Mouse (Mus musculus) kidney, postnatal 0 days (tissue): ENCODE data around the gene Bbof1. TPM values are rescaled to one million over a fixed set of nuclear protein-coding genes. Genes with fewer than 3 reads are reported as not detected.
A peak's percentile ranks its signal among the peaks of the same experiment; 100 is the strongest.

ENCODE experiments used
- ATAC-seq: fragments of 200-750 bp; cut with Nextera tagmentation; replicated peaks from 2 replicates; pipeline ENCODE4 v1.8.0; 2017; ENCODE audit warnings: low read depth, moderate number of reproducible peaks, moderate TSS enrichment, moderate library complexity; ENCODE audit not compliant: low FRiP score
- DNase-seq: peaks from one replicate; pipeline ENCODE4 v3.0.0-alpha.2; 2016; ENCODE audit warnings: low spot score
- H3K27ac ChIP-seq: fragments of 300-500 bp; sonication (generic); 2 replicates; pipeline ENCODE4 v1.5.1; 2014; ENCODE audit warnings: mild to moderate bottlenecking
- H3K27me3 ChIP-seq: fragments of 300-500 bp; sonication (generic); 2 replicates; pipeline ENCODE4 v1.6.1; 2014; ENCODE audit warnings: low read length, mixed read lengths; ENCODE audit not compliant: insufficient read depth
- H3K36me3 ChIP-seq: fragments of 300-500 bp; sonication (generic); 2 replicates; pipeline ENCODE4 v1.6.1; 2014; ENCODE audit warnings: low read length, mixed read lengths; ENCODE audit not compliant: insufficient read depth
- H3K4me1 ChIP-seq: fragments of 300-500 bp; sonication (generic); replicated peaks from 2 replicates; pipeline ENCODE4 v1.6.1; 2014; ENCODE audit warnings: antibody characterized with exemption, low read length, mixed read lengths; ENCODE audit not compliant: insufficient read depth
- H3K4me2 ChIP-seq: fragments of 300-500 bp; sonication (generic); 2 replicates; pipeline ENCODE4 v1.6.1; 2014; ENCODE audit warnings: mild to moderate bottlenecking, low read length, moderate library complexity, mixed read lengths
- H3K4me3 ChIP-seq: fragments of 300-500 bp; sonication (generic); replicated peaks from 2 replicates; pipeline ENCODE4 v1.5.1; 2014; ENCODE audit warnings: low read depth, low read length
- H3K9ac ChIP-seq: fragments of 300-500 bp; sonication (generic); 2 replicates; pipeline ENCODE4 v1.6.1; 2014; ENCODE audit warnings: low read depth, low read length
- H3K9me3 ChIP-seq: fragments of 300-500 bp; sonication (generic); replicated peaks from 2 replicates; pipeline ENCODE4 v1.6.1; 2016; ENCODE audit warnings: low read length, inconsistent platforms, mixed read lengths
- CTCF ChIP-seq: IDR thresholded peaks from 2 replicates; pipeline ENCODE4 v1.5.1; 2016; ENCODE audit warnings: antibody characterized with exemption, low read depth, mild to moderate bottlenecking, moderate library complexity
- WGBS: fragments of 180-500 bp; shearing (Covaris S2); extraction: QIAGEN DNeasy Blood & Tissue Kit; methylation state at CpG from one replicate; pipeline ENCODE4 v1.1.7; 2014; 5-methylcytosine and 5-hydroxymethylcytosine counted together
- polyA plus RNA-seq: library from polyadenylated mRNA; unstranded; fragments of >200 nt; fragmentation: Nextera tagmentation; extraction: Ambion mirVana; gene quantifications from 2 replicates; pipeline ENCODE4 v1.2.1, GENCODE M21; 2015

Gene Bbof1
- polyA plus RNA-seq, 1 experiment from 2014 or later = 1.3 TPM

DNA sequence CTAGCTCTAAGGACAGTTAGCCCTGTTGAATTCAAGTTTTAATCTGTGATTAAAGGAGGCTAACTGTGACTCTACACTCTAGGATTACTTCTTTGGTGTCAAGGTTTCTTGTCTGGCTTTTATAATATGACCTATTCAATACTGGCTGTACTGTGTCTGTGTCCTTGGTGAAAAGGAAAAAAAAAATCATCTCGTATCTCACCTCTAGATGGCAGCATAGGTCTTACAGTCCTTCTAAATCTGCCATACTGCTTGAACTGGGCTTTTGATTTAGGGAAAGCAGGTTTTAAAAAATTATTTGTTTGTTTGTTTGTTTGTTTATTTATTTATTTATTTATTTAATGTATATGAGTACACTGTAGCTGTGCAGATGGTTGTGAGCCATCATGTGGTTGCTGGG is 59.8 kb downstream of the Bbof1 start:
- H3K9ac ChIP-seq = no peak overlapping the region
- peak; percentile 80 for TF ChIP-seq CTCF
- H3K9me3 ChIP-seq = no peaks in the 10 kb centered on the region
- no peak overlapping the region for H3K4me2 ChIP-seq
- no peaks in the 10 kb centered on the region for H3K27me3 ChIP-seq
- DNase-seq = peak; percentile 80
- no peak overlapping the region for H3K4me3 ChIP-seq
- no peak for ATAC-seq
- peaks cover 15% of the 10 kb centered on the region; the same call in 1 of the 2 replicates for H3K36me3 ChIP-seq
- H3K4me1 ChIP-seq = no peaks in the 10 kb centered on the region
- H3K27ac ChIP-seq = no peak overlapping the region
- WGBS = 0% methylated on average over 1 of the region's 1 CpGs

DNA sequence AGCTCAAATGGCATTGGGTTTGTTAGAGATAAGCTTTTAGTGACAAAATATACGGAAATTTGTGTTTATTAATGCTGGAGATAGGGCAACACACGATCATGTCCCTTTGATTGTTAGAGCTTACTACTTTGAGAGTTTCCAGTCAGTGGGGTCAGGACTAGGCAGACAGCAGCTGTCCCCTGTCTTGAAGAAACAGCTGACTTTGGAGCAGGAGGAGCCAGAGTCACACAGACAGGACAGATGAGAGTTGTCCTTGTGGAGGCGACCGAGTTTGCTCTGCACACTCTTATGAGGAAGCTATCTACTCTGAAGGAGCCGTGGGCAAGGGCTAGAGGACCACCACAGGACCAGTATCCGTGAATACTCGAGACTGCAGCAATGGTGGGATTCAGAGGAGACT is 70.1 kb downstream of the Bbof1 start:
- Histone ChIP-seq H3K4me3 (no peak overlapping the region), H3K4me2 (no peak overlapping the region), H3K4me1 (no peaks in the 10 kb centered on the region), H3K27me3 (no peaks in the 10 kb centered on the region), H3K9ac (no peak overlapping the region), H3K27ac (no peak overlapping the region), H3K9me3 (no peaks in the 10 kb centered on the region), H3K36me3 (no peaks in the 10 kb centered on the region)
- TF ChIP-seq CTCF = no peak
- no peak for ATAC-seq
- 80% methylated on average over 7 of the region's 7 CpGs for WGBS
- peak; percentile 23 for DNase-seq

DNA sequence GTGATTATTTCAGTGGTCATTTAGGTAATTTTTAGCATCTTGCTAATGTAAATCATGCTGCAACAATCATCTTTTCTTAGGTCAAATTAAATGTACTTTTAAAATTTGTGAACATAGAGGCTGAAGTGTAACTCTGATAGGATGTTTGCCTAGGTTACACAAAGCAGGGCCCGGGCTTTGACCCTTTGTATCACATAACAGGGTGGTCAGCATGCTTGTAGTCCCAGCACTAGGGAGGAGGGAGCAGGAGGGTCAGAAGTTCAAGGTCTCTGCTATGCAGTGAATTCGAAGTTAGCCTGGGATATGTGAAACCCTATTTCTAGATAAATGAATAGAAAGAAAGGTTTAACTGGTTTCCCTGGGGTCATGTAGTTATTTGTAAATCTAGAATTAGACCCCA is 72.4 kb downstream of the Bbof1 start:
- no peaks in the 10 kb centered on the region for H3K9me3 ChIP-seq
- DNase-seq (no peak), ATAC-seq (no peak)
- H3K4me1 ChIP-seq = no peaks in the 10 kb centered on the region
- no peaks in the 10 kb centered on the region for H3K36me3 ChIP-seq
- no peak overlapping the region for H3K27ac ChIP-seq
- no peak overlapping the region for H3K4me2 ChIP-seq
- TF ChIP-seq CTCF = no peak
- WGBS = 29% methylated on average over 2 of the region's 2 CpGs
- no peak overlapping the region for H3K9ac ChIP-seq
- H3K27me3 ChIP-seq = no peaks in the 10 kb centered on the region
- H3K4me3 ChIP-seq = no peak overlapping the region

DNA sequence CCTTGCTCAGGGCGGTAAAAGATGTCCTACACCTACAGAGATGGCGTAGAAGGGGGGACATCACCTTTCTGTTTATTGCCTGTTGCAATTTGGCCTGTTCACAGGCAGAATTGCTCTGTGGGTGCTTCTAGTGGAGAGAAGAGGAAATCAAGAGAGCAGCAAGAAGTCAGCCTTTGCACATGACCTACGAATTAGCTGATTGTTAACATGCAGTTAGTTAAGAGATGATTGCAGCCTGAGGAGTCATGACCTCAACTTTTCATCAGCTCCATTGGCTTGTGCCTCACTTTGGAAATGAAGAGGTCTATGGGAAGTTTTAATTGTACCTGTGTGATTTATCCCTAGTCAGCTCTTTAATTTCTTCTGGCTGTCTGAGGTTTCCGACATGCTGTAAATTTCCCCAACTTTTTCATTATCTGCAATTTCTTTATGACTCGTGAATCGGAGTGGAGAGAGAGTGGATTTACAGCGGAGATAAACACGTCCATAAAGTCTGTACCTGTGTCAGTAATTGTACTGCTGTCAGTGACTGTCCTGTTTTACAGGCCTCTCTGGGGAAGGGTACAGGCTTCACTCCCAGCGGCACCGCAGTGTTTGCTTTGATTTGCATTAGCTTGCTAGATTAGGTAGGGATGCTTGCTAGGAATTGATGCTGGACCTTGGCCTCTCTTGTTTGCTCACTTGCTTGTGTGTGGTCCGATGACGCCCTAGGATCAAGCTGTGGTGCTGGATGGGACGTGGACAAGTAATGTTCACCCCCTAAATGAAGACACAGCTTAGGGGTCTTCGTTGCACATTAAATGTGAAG is 74.1 kb downstream of the Bbof1 start:
- TF ChIP-seq CTCF = no peak
- no peak overlapping the region for H3K9ac ChIP-seq
- H3K9me3 ChIP-seq = no peaks in the 10 kb centered on the region
- no peak overlapping the region for H3K4me2 ChIP-seq
- no peaks in the 10 kb centered on the region for H3K27me3 ChIP-seq
- peak; percentile 59 for DNase-seq
- WGBS = 41% methylated on average over 14 of the region's 14 CpGs
- no peak overlapping the region for H3K4me3 ChIP-seq
- H3K4me1 ChIP-seq = no peaks in the 10 kb centered on the region
- H3K27ac ChIP-seq = no peak overlapping the region
- no peaks in the 10 kb centered on the region for H3K36me3 ChIP-seq
- ATAC-seq = no peak

DNA sequence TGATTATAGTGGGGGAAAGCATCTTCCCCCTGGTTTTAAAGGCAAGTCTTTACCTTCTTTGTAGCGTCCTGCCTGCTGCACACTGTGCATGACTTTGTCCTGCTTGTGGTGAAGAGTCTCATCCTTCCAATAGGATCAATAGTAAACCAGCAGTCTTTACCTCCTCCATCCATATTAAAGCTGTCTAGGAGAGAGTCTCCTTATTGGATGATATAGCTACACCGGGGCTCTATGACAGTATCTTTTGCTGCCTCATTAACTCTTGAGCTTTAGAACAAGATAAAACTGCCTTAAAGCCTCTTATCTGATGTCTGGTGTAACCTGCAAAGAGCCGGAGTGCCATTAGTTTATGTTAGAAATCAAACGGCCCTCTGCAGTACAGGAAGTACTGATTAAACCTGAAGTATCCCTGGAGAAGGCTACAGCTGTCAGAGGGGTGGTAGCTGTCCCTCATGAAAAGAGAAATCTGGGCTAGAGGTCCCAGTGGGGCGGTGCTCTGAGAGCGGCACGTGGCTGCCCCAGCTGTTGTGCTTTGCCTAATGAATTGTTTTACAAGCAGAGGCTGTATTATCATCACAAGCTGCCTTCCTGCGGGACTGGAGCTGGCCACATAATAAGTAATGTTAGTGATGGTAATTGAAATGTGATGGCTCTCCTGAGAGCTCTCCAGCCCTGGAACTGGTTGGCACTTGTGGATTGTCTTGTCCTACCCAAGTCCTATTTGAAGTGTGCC is 78.6 kb downstream of the Bbof1 start:
- ATAC-seq = no peak; the same call in 1 of the 2 replicates
- H3K4me2 ChIP-seq = no peak overlapping the region
- H3K9me3 ChIP-seq = no peaks in the 10 kb centered on the region
- H3K27me3 ChIP-seq = no peaks in the 10 kb centered on the region
- no peaks in the 10 kb centered on the region for H3K36me3 ChIP-seq
- H3K4me3 ChIP-seq = no peak overlapping the region
- WGBS = 16% methylated on average over 8 of the region's 8 CpGs
- TF ChIP-seq CTCF = no peak
- no peak overlapping the region for H3K9ac ChIP-seq
- H3K27ac ChIP-seq = no peak overlapping the region
- no peaks in the 10 kb centered on the region for H3K4me1 ChIP-seq
- DNase-seq = peak; percentile 68

Other genes with a start within 250 kb of the Bbof1 start
- 4.8 and 5.8 TPM in 2 replicates for gene Elmsan1, start 190.2 kb upstream of the Bbof1 start, polyA plus RNA-seq
- gene Ptgr2, start 123.8 kb upstream of the Bbof1 start, polyA plus RNA-seq = 45.6 and 51.3 TPM in 2 replicates
- 53.8 and 64.6 TPM in 2 replicates for gene Zfp410, start 92.2 kb upstream of the Bbof1 start, polyA plus RNA-seq
- 36.0 and 40.9 TPM in 2 replicates for gene Coq6, start 47.4 kb upstream of the Bbof1 start, polyA plus RNA-seq
- gene Fam161b, start 47.2 kb upstream of the Bbof1 start, polyA plus RNA-seq = 2.0 and 2.1 TPM in 2 replicates
- 85.5 and 99.1 TPM in 2 replicates for gene Entpd5, start within 50 bp of the Bbof1 start, polyA plus RNA-seq
- 28.4 and 28.8 TPM in 2 replicates for gene Rnf113a2, start 8.1 kb downstream of the Bbof1 start, polyA plus RNA-seq
- 122 and 128 TPM in 2 replicates for gene Aldh6a1, start 41.9 kb downstream of the Bbof1 start, polyA plus RNA-seq
- gene Lin52, start 42.4 kb downstream of the Bbof1 start, polyA plus RNA-seq = 18.7 and 19.5 TPM in 2 replicates
- not detected in 2 replicates for gene Vsx2, start 160.7 kb downstream of the Bbof1 start, polyA plus RNA-seq
- 12.1 and 16.9 TPM in 2 replicates for gene Abcd4, start 208.3 kb downstream of the Bbof1 start, polyA plus RNA-seq
- not detected in 2 replicates for gene Vrtn, start 231.9 kb downstream of the Bbof1 start, polyA plus RNA-seq